In genomic region chr8:110672133-110672532, GRCm38 (mm10) we compare ENCODE assay signal across 9 mouse cellular contexts. TPM values are rescaled to one million over a fixed set of nuclear protein-coding genes. Genes with fewer than 3 reads are reported as not detected.
DNase-seq lines count a peak whose midpoint lies in the region; ATAC-seq lines count a peak whose summit lies in the region.
"Had no signal": no experiment of that assay in that cellular context is flagged by ENCODE, and none has a peak within 500 bp of the region (broad histone marks: within the 10 kb centered on the region; RNA-seq: fewer than 3 reads in every experiment).

No protein-coding gene starts in this region.

- H3K4me3 ChIP-seq in megakaryocyte, embryonic 14.5 days (replicated peaks): peak overlapping the region; percentile 4
- H3K4me3 ChIP-seq in neural tube, embryonic 15.5 days (replicated peaks): no peak overlapping the region

- peaks cover 100% of the 10 kb centered on the region for H3K4me1 ChIP-seq in megakaryocyte, embryonic 14.5 days
- H3K4me1 ChIP-seq in neural tube, embryonic 15.5 days: peaks cover 6% of the 10 kb centered on the region

- H3K9ac ChIP-seq in neural tube, embryonic 15.5 days (replicated peaks): no peak overlapping the region

- peaks cover 86% of the 10 kb centered on the region for H3K36me3 ChIP-seq in megakaryocyte, embryonic 14.5 days (replicated peaks; ENCODE audit: low read length)
- H3K36me3 ChIP-seq in neural tube, embryonic 15.5 days: peaks cover 37% of the 10 kb centered on the region

- peak overlapping the region; percentile 51; the same call in 1 of the 2 replicates for H3K27ac ChIP-seq in neural tube, embryonic 15.5 days (replicated peaks)

- H3K27me3 ChIP-seq in megakaryocyte, embryonic 14.5 days (replicated peaks): no peaks in the 10 kb centered on the region
- no peaks in the 10 kb centered on the region for H3K27me3 ChIP-seq in neural tube, embryonic 15.5 days (replicated peaks)

- 84% methylated on average over 2 of the region's 2 CpGs for WGBS in neural tube, embryonic 15.5 days

- no peak for ATAC-seq in megakaryocyte, adult 5-6 weeks (ENCODE audit: poor library complexity, severe bottlenecking)
- no peak; the same call in 1 of the 2 replicates for ATAC-seq in neural tube, embryonic 15.5 days (ENCODE audit: low FRiP score)
- ATAC-seq in megakaryocyte-erythroid progenitor cell, adult 5-6 weeks (replicated peaks; ENCODE audit: low FRiP score, low TSS enrichment, poor library complexity, severe bottlenecking): no peak

- no peaks in the 10 kb centered on the region for H3K9me3 ChIP-seq in megakaryocyte, embryonic 14.5 days
- no peaks in the 10 kb centered on the region for H3K9me3 ChIP-seq in neural tube, embryonic 15.5 days (replicated peaks)

- DNase-seq in adrenal gland, adult 8-10 months: peak; percentile 22
- no peak for DNase-seq in adrenal gland, postnatal 25 days
- peak; percentile 50 to 72 for DNase-seq in kidney, postnatal 36 days
- DNase-seq in testis, postnatal 14 days (ENCODE audit: low spot score): no peak
- DNase-seq: midbrain, embryonic 14.5 days had no signal

- no peak overlapping the region for H3K4me2 ChIP-seq in neural tube, embryonic 15.5 days

RNA-seq across cellular contexts. Expression of gene Mtss1l, which starts 49.1 kb away (rescaled TPM):
- 10 to 100 TPM; 19.5 to 28.8 (median 25.1) TPM for total RNA-seq in adrenal gland, adult 8-10 months (2022)
- total RNA-seq in adrenal gland, postnatal 25 days (2021): 23.9 and 27.7 TPM in 2 replicates
- polyA plus RNA-seq in megakaryocyte, embryonic 14.5 days (2012; ENCODE audit: insufficient read depth, low replicate concordance): 149 and 562 TPM in 2 replicates
- 0.80 and 0.85 TPM in 2 replicates for total RNA-seq in megakaryocyte, adult 5-6 weeks (2015)
- total RNA-seq in megakaryocyte, adult 5-6 weeks (2017): 0.04 and 0.41 TPM in 2 replicates
- polyA plus RNA-seq in neural tube, embryonic 15.5 days (2015; fragmentation: Nextera tagmentation; extraction: Ambion mirVana): 21.2 and 31.8 TPM in 2 replicates
- 0.54 TPM in 1 of 2 replicates, not detected in the other for total RNA-seq in megakaryocyte-erythroid progenitor cell, adult 5-6 weeks (2014; fragmentation: Nextera tagmentation)
- total RNA-seq in megakaryocyte-erythroid progenitor cell, adult 5-6 weeks (2017): 0.52 and 0.53 TPM in 2 replicates

RNA-seq across cellular contexts. Expression of gene Vac14, which starts 53.7 kb away (rescaled TPM):
- total RNA-seq in adrenal gland, adult 8-10 months (2022): 10 to 100 TPM; 30.9 to 34.8 (median 33.2) TPM
- 34.3 and 35.4 TPM in 2 replicates for total RNA-seq in adrenal gland, postnatal 25 days (2021)
- 30.7 and 36.1 TPM in 2 replicates for polyA plus RNA-seq in megakaryocyte, embryonic 14.5 days (2012; ENCODE audit: insufficient read depth, low replicate concordance)
- 36.1 and 37.6 TPM in 2 replicates for total RNA-seq in megakaryocyte, adult 5-6 weeks (2015)
- total RNA-seq in megakaryocyte, adult 5-6 weeks (2017): 24.3 and 25.5 TPM in 2 replicates
- 26.8 and 28.8 TPM in 2 replicates for polyA plus RNA-seq in neural tube, embryonic 15.5 days (2015; fragmentation: Nextera tagmentation; extraction: Ambion mirVana)
- 50.2 and 53.9 TPM in 2 replicates for total RNA-seq in megakaryocyte-erythroid progenitor cell, adult 5-6 weeks (2014; fragmentation: Nextera tagmentation)
- total RNA-seq in megakaryocyte-erythroid progenitor cell, adult 5-6 weeks (2017): 19.8 and 23.7 TPM in 2 replicates

Comparison
In these comparisons a context has a peak if more than half of its experiments do, and no peak if none do; other contexts are left out.
1. DNase-seq: peak in adrenal gland, adult 8-10 months (single experiment) and kidney, postnatal 36 days (2 of 2); none in adrenal gland, postnatal 25 days (single experiment) and testis, postnatal 14 days (single experiment).
2. RNA of gene Mtss1l, which starts 49.1 kb away (total RNA-seq): 19.5 to 28.8 TPM in adrenal gland, adult 8-10 months and 23.9 to 27.7 TPM in adrenal gland, postnatal 25 days; 0.04 to 0.85 TPM in megakaryocyte, adult 5-6 weeks and 0.52 to 0.54 TPM in megakaryocyte-erythroid progenitor cell, adult 5-6 weeks; every median in the first group is over 10 times any median in the second.